Mouse (Mus musculus) limb, embryonic 12.5 days (tissue): ENCODE measurements around the gene Nlrp10. TPM values are rescaled to one million over a fixed set of nuclear protein-coding genes. Genes with fewer than 3 reads are reported as not detected.

Experiments
- ATAC-seq: fragments of 200-750 bp; cut with Nextera tagmentation; 2 replicates; pipeline ENCODE4 v1.8.0; 2017; ENCODE audit warnings: low read depth, moderate TSS enrichment; ENCODE audit not compliant: insufficient number of reproducible peaks, insufficient read depth, low FRiP score, low TSS enrichment
- H3K27ac ChIP-seq: fragments of 300-500 bp; sonication (generic); 2 replicates; pipeline ENCODE4 v1.5.1; 2016; ENCODE audit warnings: mild to moderate bottlenecking, moderate library complexity
- H3K27me3 ChIP-seq: fragments of 300-500 bp; sonication (generic); 2 replicates; pipeline ENCODE4 v1.6.1; 2016; ENCODE audit warnings: mild to moderate bottlenecking, moderate library complexity
- H3K36me3 ChIP-seq: fragments of 300-500 bp; sonication (generic); 2 replicates; pipeline ENCODE4 v1.6.1; 2016; ENCODE audit warnings: mild to moderate bottlenecking, moderate library complexity
- H3K4me1 ChIP-seq: fragments of 300-500 bp; sonication (generic); replicated peaks from 2 replicates; pipeline ENCODE4 v1.6.1; 2016
- H3K4me2 ChIP-seq: fragments of 300-500 bp; sonication (generic); 2 replicates; pipeline ENCODE4 v1.6.1; 2016; ENCODE audit warnings: mild to moderate bottlenecking, moderate library complexity
- H3K4me3 ChIP-seq: fragments of 300-500 bp; sonication (generic); replicated peaks from 2 replicates; pipeline ENCODE4 v1.5.1; 2016; ENCODE audit warnings: mild to moderate bottlenecking
- H3K9ac ChIP-seq: fragments of 300-500 bp; sonication (generic); replicated peaks from 2 replicates; pipeline ENCODE4 v1.6.1; 2016; ENCODE audit warnings: mild to moderate bottlenecking, moderate library complexity
- H3K9me3 ChIP-seq: fragments of 300-500 bp; sonication (generic); 2 replicates; pipeline ENCODE4 v1.6.1; 2016; ENCODE audit warnings: mild to moderate bottlenecking, moderate library complexity
- WGBS: fragments of 180-500 bp; shearing (Covaris S2); methylation state at CpG from one replicate; pipeline ENCODE4 v1.1.7; 2016; 5-methylcytosine and 5-hydroxymethylcytosine counted together
- polyA plus RNA-seq: library from polyadenylated mRNA; unstranded; fragments of >200 nt; fragmentation: Nextera tagmentation; extraction: Ambion mirVana; gene quantifications from 2 replicates; pipeline ENCODE4 v1.2.1, GENCODE M21; 2016

Nlrp10 gene
- polyA plus RNA-seq, 1 experiment from 2014 or later = 0.61 TPM

DNA sequence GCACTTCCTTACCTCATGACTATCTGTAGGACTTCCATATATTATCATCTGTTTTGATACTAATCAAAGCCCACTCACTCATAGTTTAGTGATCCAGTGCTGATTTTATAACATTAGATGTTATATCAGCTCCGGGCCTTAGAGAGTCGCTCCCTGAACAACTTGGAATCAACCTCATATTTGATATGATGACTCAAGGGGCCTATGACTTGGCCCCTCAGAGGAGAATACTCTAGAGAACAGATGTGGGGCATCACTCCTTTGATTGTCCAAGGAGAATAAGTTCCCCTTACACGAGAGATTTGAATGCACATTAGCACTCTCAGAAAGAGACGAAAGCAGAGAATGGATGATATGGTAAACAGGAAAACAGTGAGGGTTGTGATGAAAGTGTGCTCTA, 45.1 kb downstream of the Nlrp10 start, which contains the start of gene Olfr518:
Olfr518 (minus strand) TSS at position 101 of the 400 bp plus-strand sequence.
- Histone ChIP-seq H3K4me3 (no peak within 1 kb of the TSS), H3K4me2 (no peak within 1 kb of the TSS), H3K9ac (no peak within 1 kb of the TSS), H3K4me1 (no peaks in the 10 kb centered on the region), H3K36me3 (no peaks in the 10 kb centered on the region), H3K27me3 (no peaks in the 10 kb centered on the region), H3K27ac (no peak within 1 kb of the TSS), H3K9me3 (no peaks in the 10 kb centered on the region)
- ATAC-seq = no peak
- WGBS = 81% methylated on average over 4 of the region's 4 CpGs

DNA sequence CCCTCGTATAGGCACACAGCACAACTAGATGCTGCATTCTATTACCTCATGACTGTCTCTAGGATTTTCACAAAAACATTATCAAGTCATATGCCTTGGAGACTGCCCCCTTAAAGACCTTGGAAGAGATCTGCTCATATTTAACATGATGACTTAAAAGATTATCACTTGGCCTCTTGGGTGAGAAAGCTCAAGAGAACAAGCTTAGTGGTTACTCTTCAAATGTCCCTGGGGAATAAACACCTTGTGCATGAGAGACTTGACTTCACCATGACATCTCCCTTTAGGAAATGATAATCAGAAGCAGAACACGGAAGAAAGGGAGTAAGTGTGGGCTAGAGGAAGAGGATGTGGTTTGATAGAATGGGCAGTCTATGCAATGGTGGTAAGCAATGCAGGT, 57.7 kb downstream of the Nlrp10 start, which contains the start of gene Olfr517:
Olfr517 (minus strand) TSS at position 101 of the 400 bp plus-strand sequence.
- Histone ChIP-seq H3K9me3 (no peaks in the 10 kb centered on the region), H3K9ac (no peak within 1 kb of the TSS), H3K4me3 (no peak within 1 kb of the TSS), H3K27ac (no peak within 1 kb of the TSS), H3K36me3 (no peaks in the 10 kb centered on the region), H3K27me3 (no peaks in the 10 kb centered on the region), H3K4me2 (no peak within 1 kb of the TSS), H3K4me1 (no peaks in the 10 kb centered on the region)
- no peak for ATAC-seq
- WGBS = 73% methylated on average over 2 of the region's 2 CpGs

Other genes starting within 250 kb of the Nlrp10 start
- not detected in 2 replicates for gene Olfr512, start 216.9 kb downstream of the Nlrp10 start, polyA plus RNA-seq
- gene Olfr513, start 179.2 kb downstream of the Nlrp10 start, polyA plus RNA-seq = not detected in 2 replicates
- not detected in 2 replicates for gene Olfr514, start 104.2 kb downstream of the Nlrp10 start, polyA plus RNA-seq
- not detected in 2 replicates for gene Olfr516, start 79.6 kb downstream of the Nlrp10 start, polyA plus RNA-seq
- gene Olfr517, start 57.8 kb downstream of the Nlrp10 start, polyA plus RNA-seq = not detected in 2 replicates
- gene Olfr518, start 45.2 kb downstream of the Nlrp10 start, polyA plus RNA-seq = not detected in 2 replicates
- not detected in 2 replicates for gene Olfr519, start 35.8 kb downstream of the Nlrp10 start, polyA plus RNA-seq
- gene Eif3f, start 4.2 kb upstream of the Nlrp10 start, polyA plus RNA-seq = 91.1 and 93.7 TPM in 2 replicates
- gene Tub, start 20.2 kb upstream of the Nlrp10 start, polyA plus RNA-seq = 5.4 and 5.7 TPM in 2 replicates
- 4.2 and 4.7 TPM in 2 replicates for gene Ric3, start 153.2 kb upstream of the Nlrp10 start, polyA plus RNA-seq
- 13.6 and 15.1 TPM in 2 replicates for gene Lmo1, start 245.0 kb upstream of the Nlrp10 start, polyA plus RNA-seq